Mouse (Mus musculus): Measurements from ENCODE around the gene Snrk.

Gene Snrk

DNA sequence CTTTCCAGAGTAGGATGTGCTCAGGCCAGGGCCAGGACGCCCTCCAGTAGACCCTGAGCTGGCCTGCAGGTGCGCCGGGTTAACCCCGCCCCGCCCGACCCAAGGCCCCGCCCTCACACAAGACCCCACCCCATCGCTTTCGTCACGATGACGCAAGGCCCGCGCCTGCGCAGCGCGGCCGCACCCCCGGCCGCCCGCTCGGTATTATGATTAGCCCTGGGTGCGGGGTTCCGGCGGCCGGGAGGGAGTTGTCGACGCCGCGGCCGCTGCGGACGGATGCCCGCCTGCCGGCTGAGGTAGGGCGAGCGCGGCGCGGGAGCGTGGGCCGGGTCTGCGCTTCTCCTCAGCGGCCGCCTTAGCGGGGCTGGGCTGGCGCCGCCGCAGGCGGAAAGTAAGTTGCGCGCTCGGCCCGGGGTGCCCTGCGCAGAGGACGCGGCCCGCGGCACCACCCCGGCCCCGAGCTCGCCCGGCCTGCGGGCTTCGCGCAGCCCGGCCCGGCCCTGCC lies at the start of gene Snrk:
Gene Snrk, plus strand, starts transcription at position 155 of the 505 bp plus-strand sequence.
- peak; percentile 94 to 97 for DNase-seq

DNA sequence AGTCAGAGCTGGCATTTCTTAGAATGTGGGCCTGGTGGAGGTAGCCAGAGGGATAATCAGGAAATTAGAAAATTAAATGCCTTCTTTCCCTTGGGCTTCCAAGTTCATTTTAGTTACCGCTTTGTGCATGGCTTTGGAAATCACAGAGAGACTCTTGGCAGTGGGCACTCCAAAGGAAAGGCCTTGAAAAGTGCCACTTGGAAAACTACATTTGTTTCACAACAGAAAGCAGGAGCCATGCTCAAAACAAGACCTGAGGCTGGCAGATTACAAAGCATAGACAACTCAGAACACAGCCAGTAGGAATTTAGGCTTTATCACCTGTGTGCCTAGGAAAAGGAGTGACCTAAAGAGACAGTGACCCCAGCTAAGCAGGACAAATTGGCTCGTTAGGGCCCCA lies 49.4 kb upstream of the Snrk start:
- DNase-seq, result no peak

DNA sequence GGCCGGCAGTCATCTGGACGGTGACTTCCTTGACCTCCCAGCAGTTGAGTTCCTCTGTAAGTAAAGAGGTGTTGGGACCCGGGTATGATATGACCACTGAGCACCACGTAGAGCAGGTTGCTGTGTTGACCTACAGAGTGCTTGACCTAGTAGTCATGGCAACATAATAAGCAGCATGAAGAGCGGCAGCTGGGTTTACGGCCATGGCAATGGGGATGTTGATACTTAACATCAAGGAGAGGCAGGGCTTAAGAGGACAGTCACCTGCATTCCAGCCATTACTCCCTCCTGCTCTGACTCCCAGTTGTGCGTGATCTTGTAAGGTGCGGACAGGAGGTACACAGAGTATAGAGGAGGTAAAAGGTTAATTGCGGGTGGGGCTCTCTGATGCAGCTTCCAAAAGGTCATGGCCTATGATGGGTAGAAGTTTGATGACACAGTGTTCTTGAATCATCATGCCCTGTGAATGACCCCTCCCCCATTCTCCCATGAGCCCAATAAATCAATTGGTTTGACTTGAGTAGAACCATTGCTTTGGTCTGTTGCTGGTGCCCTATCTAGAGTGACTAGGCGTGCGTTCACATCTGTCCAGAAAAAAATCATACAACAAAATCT lies 47.4 kb upstream of the Snrk start:
- no peak for DNase-seq

DNA sequence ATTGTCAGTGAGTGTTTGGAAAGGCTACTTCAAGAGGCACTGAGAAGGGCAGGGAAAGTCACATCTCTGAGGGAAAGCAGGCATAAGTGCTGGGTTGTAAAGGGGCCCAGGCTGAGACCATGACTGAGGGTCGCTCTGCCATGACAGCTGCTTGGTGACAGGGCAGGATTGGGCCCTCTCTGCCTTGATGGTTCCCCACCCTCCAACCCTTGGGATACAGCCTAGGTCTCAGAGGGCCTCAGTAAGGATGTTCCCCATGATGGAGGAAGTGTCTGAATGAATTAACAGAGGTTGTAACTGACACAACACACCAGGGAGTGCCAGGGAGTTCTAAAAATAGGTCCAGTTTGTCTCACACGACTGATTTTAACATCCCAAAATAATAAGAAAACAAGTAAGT lies 43.1 kb upstream of the Snrk start:
- no peak for DNase-seq

DNA sequence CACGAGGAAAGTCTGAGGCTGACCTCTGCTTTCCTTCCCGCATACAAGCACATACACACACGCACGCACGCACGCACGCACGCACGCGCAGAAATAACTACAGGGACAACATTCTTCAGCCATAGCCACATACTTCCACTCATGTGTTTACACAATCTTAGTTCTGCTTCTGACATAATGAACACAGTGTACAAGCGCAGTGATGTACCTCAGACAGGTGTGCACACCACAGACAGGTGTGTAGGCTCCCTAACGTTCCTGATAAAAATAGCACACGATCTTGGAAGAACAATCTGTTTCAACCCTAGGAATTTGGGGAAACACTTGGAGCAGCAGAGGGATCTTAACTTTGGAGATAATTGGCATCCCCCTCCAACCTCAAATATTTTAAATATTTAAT lies 42.5 kb upstream of the Snrk start:
- DNase-seq, result no peak

DNA sequence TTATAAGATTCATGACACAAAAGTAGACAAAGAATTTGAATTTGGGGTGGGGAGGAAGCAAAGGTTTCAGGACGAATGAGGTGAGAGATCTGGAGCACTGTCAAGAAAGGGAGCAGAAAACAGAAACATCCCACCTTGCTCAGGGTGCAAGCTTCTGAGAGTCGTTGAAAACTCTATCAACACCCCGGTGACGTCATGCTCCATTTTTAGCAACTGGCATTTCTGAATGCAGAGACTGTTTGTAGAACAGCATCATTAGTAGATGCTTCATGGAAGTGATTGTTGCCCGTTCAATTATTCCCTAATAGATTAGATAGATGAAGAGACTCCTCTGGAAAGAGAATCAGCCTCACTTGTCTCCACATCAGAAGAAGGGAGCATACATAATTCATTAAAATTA lies 38.6 kb upstream of the Snrk start:
- DNase-seq, result no peak

DNA sequence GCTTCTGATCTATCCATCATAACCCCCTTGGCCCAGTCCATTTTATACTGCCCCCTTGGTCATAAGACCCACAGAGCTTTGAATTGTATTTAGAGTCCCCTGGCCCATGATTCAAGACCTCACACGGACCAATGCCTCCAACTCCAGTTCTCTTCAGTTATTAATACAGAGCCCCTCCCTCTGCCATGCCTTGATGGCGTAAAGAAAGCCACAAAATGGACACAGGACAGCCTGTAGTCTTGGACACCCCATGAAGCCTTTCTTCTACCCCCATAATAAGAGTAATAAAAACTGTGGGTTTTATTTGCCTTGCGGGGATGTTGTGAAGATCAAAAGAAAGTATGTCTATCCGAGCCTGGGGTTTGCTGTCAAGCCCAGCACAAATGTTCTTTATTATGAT lies 33.4 kb upstream of the Snrk start:
- DNase-seq, result no peak

DNA sequence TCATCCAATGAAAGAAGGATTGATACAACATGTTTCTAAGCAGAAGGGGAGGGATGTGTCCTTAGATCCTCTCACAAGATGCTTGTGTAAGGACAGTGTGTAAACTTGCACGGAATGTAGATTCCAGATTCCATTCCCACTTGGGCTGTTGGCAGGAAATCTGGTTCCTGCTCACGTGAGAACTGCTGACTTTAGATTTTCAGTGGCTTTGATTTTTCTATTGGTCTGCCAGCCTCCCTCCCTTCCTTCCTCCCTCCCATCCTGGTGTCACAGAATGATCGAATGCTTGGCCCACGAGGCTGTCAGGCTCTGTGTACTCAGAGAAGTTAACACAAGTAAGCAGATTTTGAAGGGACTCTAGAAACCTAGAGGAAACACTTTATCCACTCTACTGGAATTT lies 32.9 kb upstream of the Snrk start:
- DNase-seq, result no peak

DNA sequence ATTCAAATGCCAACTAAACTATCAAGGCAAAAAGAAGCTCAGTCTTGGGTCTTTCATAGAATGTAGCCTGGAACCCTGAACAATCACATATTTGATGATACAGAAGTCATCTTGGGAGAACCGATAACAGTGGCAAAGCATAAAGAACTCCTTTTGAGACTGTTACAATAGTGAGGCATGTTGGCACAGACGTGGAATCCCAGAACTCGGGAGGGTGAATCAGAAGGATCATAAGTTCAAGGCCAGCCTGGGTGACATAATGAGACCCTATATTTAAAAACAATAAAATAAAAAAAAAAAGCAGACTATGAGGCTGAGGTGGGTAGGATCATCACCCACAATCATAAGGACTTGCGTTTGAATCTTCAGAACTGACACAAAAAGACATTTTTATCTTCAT lies 32.4 kb upstream of the Snrk start:
- DNase-seq, result no peak

DNA sequence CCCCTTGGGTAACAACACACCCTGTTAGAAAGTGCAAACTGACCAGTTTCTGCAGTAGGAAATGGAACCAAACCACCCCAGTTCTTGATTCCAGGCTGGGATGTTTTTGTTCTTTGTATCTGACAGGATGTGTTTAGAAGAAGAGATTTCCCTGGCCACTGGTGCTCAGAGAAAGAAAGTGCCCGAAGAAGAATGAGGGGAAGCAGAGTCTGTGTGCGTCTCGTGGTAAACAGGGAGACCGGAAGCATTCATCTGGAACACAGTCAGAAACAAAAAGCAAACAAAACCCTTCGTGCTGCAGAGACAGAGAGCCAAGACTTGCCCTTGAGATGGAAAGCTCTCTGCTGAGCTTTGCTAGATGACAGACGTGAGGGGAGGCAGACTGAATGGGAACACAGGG lies 32.0 kb upstream of the Snrk start:
- peak in 1 of 2 experiments; percentile 9 for DNase-seq

DNA sequence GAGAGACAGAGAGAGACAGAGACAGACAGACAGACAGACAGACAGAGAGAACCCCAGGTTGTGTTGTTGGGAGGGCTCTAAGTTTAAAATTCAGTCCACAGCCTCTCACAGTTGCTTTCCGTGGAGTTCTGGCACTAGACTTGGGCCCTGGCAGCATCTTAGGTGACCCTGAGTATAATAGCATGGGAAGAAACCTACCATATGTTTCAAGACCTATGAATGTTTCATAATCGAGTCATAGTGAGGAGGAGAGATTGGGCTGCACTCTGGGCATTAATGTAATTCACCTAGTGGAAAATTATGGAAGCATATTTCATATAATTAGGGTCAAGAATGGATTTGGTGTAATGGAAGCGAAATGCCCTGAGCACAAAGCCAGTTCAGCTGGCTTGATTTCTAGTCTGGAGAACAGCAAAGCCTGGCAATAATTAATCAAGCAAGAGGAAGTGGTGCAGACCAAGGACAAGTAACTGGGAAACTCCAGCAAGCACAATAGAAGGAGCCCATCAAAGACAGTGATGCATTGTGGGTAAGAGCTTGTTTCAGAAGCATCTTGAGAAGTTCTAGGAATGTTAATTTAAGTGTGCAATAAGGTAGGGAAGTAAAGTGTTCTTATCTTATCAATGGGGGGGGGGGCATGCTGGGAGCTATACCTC lies 31.4 kb upstream of the Snrk start:
- DNase-seq, result peak; percentile 32 to 48

DNA sequence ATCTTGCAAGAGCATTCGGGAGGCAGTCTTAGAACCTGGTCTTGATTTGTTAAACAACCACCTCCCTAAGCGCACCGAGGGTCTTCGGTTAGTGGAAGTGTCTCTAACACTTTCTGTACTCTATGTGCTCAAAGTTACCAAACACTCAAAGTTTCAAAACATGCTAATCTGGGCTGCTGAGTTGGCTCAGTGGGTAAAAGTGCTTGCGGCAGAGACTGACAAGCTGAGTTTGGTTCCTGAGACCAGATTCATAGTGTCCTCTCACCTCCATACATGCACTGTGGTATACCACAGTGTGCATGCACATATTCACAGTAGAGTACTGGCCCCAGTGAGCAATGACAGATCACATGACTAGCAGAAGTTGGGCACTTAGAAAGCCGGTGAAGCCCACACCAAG lies 30.0 kb upstream of the Snrk start:
- DNase-seq, result no peak

DNA sequence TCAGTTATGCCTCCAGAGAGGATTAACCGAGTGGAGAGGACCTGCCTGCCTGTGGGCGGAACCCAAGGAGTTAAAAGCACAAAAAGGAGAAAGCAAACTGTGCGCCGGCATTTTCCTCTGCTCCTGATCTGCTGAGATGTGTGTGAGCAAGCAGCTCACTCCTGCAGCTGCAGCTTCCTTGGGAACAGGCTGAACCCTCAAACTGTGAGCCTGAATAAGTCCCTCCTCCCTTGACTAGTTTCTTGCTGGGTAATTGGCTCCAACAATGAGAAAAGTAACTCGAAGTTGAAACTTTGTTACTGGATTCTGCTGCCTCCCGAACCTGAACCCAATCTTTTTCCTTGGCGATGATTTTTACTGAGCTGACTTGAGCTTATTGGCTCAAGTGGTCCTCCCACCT lies 25.9 kb upstream of the Snrk start:
- DNase-seq, result no peak

DNA sequence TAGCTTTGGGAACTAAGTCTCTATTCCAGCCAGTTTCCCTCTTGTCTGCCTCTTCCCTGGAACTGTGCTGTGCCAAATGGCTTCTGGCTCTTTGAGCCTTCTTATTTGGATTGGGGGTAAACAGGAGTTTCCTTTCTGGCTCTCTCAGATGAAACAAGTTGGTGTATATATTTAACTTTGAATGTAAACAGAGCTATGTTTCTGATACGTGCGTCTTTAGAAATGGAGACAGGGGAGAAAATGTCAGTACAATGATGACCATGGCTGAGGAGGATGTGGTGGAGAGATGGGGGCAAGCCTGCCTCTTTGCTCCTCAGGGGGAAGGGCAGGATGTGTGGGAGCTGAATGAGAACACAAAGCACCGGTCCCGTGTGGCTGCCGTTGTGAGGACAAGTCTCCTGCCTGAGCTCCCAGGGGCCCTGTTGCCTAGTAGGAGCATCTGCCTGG lies 25.3 kb upstream of the Snrk start:
- no peak for DNase-seq

DNA sequence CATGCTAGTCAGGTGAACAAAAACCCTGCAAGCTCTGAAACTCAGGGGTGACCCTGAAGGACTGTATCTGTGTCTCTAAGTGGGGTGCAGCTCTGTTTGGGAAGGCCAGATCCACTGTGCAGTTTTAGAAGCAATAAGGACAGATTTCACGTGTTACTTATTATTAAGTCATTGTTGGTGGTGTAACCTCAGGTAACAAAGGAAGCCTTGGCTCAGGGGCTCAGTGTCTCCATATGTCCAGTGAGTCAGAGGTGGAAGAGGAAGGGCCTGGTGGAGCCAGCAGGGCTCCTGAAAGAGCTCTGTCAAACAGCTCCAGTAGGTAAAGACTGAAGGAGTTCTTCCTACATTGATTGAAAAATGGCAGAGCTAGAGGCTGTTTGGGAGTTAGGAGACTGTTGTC lies 22.9 kb upstream of the Snrk start:
- DNase-seq, result no peak

DNA sequence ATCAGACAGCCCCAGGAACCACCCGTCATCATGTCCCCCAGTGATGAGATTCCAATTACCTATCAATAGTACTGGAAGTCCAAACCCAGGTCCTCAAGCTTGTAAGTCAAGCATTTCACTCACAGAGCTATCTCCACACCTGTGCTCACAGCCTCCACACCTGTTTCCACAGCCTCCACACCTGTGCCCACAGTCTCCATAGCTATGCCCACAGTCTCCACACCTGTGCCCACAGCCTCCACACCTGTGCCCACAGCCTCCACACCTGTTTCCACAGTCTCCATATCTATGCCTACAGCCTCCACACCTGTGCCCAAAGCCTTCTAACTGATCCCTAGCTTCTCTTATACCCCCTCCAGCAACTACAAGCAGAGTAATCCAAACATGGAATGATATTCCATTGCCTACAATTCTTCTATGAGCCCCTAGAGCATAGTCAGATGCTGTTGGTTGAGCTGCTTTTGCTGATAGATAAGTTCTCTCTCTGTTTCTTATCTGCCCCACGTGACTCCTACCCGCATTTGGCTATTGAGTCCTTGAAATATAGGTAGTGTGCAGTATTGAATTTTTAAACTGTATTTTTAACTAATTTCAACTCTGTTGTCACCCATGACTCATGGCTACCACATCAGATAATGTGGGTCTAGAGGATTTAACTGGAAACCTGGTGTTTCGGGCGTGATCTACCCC lies 20.1 kb upstream of the Snrk start:
- DNase-seq, result no peak

DNA sequence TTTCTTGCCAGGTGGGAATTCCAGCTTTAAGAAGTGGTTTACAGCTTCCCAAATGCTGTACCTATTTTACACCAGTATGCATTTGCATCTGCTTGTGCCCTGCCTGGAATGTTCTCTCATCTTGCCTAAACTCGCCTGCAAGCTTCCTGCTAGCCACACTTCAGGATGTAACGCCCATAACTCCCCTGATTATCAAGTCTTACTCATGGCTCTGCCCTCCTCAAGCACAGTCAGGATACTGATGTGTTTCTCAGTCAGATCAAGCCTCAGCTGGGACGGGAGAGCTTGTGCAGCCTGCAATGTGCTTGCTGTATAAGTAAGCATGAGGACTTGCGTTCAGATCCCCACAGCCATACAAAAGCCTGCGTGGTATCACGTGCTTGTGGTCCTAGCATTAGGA lies 19.5 kb upstream of the Snrk start:
- DNase-seq, result no peak

DNA sequence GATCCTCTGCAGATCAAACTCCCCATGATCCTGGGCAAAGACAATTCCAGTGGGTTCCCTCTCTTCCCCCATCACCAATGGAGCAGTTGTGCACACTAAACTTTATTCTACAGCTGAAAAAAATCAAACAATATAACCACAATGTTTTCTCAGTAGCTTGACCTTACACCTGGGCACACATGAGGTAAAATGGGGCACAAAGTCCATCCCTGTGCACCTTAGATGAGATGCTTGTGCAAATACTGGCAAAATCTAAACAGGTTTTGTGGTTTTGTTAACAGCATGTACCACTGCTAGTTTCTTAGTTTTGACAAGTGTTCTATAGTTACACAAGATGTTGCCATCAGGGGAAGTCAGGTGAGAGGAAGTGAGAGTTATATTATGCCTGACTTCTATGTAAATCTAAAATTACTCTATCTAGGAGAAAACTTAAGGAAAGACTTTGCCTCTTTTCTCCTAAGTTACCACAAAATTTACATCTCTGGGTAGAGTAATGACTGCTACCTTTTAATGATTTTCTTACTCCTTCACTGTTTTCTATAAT lies 16.4 kb upstream of the Snrk start:
- no peak for DNase-seq

DNA sequence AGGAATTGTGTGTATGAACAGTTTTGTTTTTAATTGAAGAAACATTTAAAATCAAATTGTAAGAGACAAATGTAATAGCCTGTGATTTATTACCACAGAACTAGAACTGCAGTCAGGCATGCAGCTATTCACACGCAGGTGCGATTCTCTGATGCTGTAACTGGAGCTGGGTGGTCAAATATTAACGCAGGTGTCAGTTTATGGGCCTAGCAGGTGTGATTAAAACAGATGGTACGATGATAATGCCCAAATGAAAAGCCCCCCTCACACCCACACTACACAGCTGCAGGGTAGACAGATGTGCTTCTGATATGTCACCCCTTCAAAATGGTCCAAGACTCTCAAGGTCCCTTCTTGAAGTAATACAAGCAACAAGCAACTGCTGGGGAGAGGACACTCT lies 15.9 kb upstream of the Snrk start:
- DNase-seq, result no peak

DNA sequence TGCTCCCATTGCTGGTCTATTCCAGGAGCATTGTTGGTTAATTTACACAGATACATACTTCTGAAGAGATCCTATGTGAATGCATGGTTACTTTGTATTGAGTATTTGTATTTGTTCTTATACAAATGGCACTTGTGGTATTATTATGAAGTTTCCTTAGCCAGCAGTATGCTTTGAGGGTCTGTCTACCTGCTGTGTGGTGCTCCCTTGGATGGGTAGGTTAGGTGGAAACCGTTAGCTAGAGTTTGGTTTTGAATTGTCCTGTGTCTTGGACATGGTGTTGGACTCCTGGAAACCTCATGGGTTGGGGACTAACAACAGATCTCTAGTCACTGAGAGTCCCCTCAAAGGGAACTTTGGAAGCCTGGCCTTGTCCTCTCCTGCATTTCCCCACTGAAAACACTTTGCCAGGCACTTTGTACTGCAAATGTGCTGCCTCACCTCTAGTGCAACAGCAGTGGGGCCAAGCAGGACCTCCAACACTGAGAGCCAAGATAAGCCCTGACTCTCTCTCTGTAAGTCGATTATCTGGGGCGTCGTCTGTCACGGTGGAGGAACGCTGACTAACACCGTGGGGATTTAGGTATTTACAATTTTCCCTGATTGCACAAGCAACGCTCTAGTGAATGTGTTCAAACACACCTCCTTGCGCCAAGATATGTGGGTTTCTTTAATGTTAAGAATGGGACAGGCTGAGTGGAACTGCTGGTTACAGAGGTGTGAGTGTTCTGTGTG lies 13.3 kb upstream of the Snrk start:
- DNase-seq, result no peak

DNA sequence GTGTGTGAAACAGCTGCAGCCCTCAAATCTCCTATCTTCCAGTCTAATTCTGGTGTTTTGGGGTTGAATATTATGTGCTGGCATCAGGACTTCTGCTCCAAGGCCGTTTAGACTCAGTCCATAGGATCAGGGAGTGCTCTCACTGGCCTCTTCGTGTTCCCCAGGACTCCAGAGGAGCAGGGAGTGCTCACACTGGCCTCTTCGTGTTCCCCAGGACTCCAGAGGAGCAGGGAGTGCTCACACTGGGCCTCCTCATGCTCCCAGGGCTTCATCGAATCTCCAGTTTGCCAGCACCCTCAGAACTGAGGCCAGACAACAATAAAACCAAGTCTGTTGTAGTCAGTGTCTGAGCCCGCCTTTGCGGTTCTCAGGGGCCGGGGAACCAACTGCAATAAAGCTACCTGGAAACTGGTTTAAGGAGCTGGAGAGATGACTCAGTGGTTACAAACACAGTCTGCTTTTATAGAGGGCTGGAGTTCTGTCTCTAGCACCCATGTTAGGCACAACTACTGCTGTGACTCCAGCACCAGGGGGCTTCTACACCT lies 12.7 kb upstream of the Snrk start:
- DNase-seq, result no peak

DNA sequence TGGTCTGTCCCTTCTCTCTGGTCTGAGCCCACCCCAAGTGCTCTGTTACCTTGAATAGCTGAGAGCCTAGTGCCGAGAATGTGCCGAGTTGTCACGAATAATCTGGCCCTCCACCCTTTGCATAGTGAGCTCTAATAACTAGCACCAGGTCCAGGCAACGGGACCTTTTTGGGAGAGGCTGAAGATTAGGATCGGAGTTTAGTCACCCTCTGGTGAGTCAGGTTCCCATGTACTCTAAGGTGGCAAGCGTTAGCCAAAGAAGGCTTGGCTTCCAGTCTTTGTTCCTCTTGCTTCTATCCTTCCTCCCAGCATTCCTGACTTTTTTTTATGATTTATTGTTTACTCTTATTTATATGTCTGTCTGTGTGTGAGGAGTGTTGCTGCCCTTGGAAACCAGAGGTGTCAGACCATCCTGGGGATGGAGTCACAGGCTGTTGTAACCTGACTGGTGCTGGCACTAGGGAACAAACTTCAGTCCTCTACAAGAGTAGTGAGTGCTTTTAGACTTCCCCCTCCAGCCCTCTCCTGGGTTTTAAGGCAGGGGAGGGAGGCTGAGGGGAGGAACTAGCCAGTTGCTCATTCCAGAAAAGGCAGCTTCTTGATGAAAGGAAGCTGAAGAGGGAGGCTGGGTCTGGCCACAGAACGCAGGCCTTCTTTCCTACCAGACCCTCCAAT lies 9.2 kb upstream of the Snrk start:
- DNase-seq, result no peak
